16 mouse cellular contexts compared by ENCODE assay signal in genomic region chr10:75767756-75768155, GRCm38 (mm10). TPM values are rescaled to one million over a fixed set of nuclear protein-coding genes. Genes with fewer than 3 reads are reported as not detected.
"Had no signal": no experiment of that assay in that cellular context is flagged by ENCODE, and none has a peak within 500 bp of the region (broad histone marks: within the 10 kb centered on the region; RNA-seq: fewer than 3 reads in every experiment).

No protein-coding gene starts in this region.

RNA-seq across cellular contexts. Expression of gene Gm20441, which starts 13.0 kb away (rescaled TPM):
- polyA plus RNA-seq: liver, embryonic 15.5 days; liver, postnatal 0 days; lung, adult 2 months; lung, embryonic 15.5 days; macrophage; midbrain, embryonic 12.5 days; midbrain, embryonic 14.5 days; midbrain, embryonic 16.5 days; myocyte; neural tube, embryonic 11.5 days; neural tube, embryonic 13.5 days; neural tube, embryonic 15.5 days; small intestine, adult 2 months; stomach, embryonic 14.5 days; stomach, embryonic 16.5 days; thymus, adult 2 months had no signal
